Mouse (Mus musculus): ENCODE data around the gene Tap1. TPM values are rescaled to one million over a fixed set of nuclear protein-coding genes. Genes with fewer than 3 reads are reported as not detected.
"Not testable (repeated sequence)": the region's sequence is repeated elsewhere in the genome, so short reads cannot be mapped to it uniquely, and the experiment has no call there.

Gene Tap1
- 1 to 10 TPM; 2.6 to 3.8 TPM for total RNA-seq (2021)
- long read RNA-seq, experiment 1, transcript Tap1-206 (11 exons, 2,953 nt), result major isoform, 6 of 8 reads
- long read RNA-seq, experiment 1, partial matches to known transcripts, result 1 of 8 reads
- long read RNA-seq, experiment 1, other reads (novel, unspliced or antisense), result 1 of 8 reads
- long read RNA-seq, experiment 2, partial matches to known transcripts, result 0 of 3 reads
- long read RNA-seq, experiment 2, other reads (novel, unspliced or antisense), result 0 of 3 reads

- peak; percentile 97 for DNase-seq
These were observed at the start of gene Tap1, which contains the start of gene Psmb9 for GRCm38 (mm10) chr17:34187261-34187916. Gene Tap1 (plus strand): TSS chr17:34187553. Gene Psmb9 (minus strand): TSS chr17:34187764.

- no peak for DNase-seq
These were observed 49.8 kb upstream of the Tap1 start for GRCm38 (mm10) chr17:34137601-34138000.

GRCm38 (mm10) chr17:34138655-34139054 lies 48.7 kb upstream of the Tap1 start:
- DNase-seq, result no peak

- no peak for DNase-seq
These were observed 47.9 kb upstream of the Tap1 start for GRCm38 (mm10) chr17:34139416-34139815.

DNA sequence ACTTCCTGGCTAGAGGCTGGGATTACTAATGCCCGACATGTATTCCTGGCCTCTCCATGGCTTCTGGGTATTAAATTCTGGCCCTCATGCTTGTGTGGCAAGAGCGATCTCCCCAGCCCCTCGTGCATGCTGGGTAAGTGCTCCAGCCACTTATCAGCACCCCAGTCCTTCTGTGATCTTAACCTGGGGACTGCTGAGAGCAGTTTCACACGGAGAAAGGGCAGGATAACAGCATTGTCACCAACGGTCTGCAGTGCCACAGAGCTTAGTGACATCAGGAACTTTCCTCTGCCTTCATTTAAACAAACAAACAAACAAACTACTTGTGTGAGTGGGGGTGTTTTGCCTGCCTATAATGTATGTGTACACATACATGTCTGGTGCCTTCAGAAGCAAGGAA lies 47.1 kb upstream of the Tap1 start:
- no peak for DNase-seq

- DNase-seq, result no peak
These were observed 45.9 kb upstream of the Tap1 start for GRCm38 (mm10) chr17:34141448-34141847.

DNA sequence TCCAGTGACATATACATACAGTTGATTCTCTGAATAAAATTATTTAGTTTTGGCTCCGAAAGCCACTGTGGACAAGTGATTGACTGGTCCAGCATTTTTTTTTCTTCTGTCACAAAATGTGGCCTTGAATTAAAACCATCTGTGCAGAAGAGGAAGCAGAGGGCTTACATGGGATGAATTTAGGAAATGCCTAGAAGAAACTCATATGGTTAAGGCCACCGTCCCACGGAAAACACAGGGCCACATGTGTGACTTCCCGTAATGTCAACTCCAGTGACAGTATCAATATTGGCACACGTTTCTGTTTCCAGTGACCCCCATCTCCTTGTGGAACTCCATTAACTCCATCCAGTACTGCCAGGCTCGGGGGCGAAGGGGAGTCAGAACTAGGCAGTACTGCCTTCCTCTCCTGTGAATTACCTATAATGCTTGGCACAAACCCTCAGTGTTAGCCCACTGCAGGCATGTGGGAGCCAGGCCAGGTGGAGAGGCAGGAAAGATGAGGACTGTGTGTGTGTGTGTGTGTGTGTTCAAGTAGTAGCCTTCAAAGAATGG lies 44.8 kb upstream of the Tap1 start:
- DNase-seq, result no peak

GRCm38 (mm10) chr17:34143033-34143432 lies 44.3 kb upstream of the Tap1 start, which contains the start of gene H2-DMb2:
Gene H2-DMb2 (plus strand): TSS chr17:34143307.
- DNase-seq, result peak; percentile 32

DNA sequence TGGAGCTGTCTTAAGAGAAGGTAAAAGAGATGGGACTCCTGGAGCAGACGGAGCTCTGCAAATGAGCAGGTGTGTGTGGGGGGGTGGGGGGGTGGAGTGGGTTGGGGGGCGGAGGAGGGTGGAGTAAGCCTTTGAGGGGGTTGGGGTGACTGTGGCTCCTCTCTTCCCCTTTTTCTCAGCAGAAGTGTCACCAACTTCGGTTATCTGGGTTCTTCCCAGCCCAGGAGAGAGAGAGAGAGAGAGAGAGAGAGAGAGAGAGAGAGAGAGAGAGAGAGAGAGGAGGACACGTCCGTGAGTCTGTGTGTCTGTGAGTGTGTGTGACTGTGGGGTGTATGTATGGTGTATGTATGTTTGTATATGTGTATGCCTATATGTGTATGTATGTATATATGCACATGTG lies 43.9 kb upstream of the Tap1 start:
- no peak for DNase-seq

- not testable (repeated sequence) for DNase-seq
These were observed 43.1 kb upstream of the Tap1 start for GRCm38 (mm10) chr17:34144221-34144620.

DNA sequence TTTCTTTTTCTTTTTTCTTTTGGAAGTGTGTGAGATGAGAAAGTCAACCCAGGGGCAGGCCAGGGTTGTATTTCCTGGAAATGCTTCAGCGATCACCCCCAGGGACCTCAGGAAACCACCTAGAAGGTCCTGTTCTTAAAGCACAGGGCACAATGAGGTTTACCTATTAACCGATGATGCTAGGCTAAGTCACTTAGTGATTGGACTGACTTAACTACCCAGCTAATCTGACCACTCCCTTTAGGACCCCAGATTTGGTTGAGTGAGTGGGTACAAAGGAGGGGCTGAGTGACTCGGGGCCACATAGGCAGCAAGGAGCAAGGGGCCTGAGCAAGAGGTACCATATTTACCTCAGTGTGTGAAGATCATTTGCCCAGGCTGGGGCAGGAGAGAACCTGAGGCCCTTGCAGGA lies 42.4 kb upstream of the Tap1 start:
- no peak for DNase-seq

DNA sequence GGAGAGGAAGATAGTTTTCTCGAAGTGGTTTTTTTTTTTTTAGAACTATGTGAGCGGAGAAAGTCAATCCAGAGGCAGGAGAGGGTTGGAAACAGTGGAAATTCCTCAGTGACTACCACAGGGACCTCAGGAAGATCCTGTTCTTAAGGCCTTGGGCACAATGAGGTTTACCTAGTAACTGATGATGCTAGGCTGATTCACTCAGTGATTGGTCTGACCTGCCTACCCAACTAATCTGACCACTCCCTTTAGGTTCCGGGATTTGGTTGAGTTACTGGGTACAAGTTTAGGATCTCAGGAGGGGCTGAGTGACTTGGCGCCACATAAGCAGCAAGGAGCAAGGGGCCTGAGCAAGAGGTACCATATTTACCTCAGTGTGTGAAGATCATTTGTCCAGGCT lies 34.4 kb upstream of the Tap1 start, which contains the start of gene H2-DMb1:
TSS of gene H2-DMb1 (plus strand) at position 150 of the 400 bp plus-strand sequence.
- no peak for DNase-seq

GRCm38 (mm10) chr17:34155534-34155933 lies 31.8 kb upstream of the Tap1 start:
- DNase-seq, result no peak

GRCm38 (mm10) chr17:34164202-34164895 lies 23.0 kb upstream of the Tap1 start:
- DNase-seq, result no peak

GRCm38 (mm10) chr17:34165033-34165730 lies 22.2 kb upstream of the Tap1 start:
- no peak for DNase-seq

DNA sequence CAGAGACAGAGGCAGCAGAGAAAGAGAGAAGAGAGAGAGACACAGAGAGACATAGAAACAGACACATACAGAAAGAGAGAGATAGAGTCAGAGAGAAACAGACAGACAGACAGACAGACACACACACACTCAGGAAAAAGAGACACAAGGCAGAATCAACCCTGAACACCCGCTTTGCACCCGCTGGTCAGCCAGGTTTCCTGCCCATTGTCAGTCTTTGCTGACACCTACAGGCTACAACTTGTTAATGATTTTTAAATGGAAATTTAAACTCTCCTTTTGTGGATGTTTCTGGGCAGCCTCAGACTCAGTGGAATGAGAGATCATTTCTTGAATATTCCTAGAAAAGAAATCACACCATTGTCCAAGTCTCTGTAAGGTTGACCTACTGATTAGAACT lies 18.1 kb upstream of the Tap1 start:
- peak; percentile 29 for DNase-seq

GRCm38 (mm10) chr17:34170487-34170876 lies 16.9 kb upstream of the Tap1 start:
- DNase-seq, result no peak

GRCm38 (mm10) chr17:34170877-34171498 lies 16.4 kb upstream of the Tap1 start:
- DNase-seq, result peak; percentile 82

DNA sequence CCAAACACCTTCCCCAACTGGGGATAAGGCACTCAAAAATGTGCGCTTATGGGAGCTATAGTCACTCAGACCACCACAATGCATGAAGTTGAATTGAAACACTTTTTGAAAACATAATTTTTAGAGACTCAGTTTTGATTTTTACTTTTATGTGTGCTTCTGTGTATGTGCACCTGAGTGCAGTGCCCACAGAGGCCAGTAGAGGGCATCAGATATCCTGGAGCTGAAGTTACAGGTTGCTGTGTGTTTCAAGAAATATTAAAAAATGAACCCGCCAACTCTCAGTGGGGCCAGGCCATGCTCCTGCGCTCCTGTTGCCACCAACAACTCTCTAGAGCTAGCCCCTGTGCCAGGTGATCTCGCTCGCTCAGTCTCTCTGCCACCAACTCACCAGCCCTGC lies 14.8 kb upstream of the Tap1 start:
- DNase-seq, result no peak

DNA sequence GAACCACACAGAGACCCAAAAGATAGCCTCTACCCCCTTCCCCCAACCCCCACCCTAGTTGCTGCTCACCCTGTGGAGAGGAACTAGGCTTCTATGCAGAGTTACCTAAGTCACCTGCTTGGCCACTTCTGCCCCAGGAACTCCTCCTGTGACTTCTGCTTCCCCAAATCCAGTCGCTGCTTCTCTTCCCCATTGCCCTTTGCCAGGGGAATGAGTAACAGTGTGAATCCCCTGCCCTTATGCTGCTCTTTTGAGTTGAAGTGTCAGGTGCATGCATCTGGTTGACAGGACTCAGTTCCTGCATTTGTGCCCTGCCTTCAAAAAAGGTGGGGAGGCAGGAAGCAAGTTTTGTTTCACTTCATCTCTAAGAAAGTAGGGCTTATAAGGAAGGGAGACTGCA lies 13.3 kb upstream of the Tap1 start:
- no peak for DNase-seq

DNA sequence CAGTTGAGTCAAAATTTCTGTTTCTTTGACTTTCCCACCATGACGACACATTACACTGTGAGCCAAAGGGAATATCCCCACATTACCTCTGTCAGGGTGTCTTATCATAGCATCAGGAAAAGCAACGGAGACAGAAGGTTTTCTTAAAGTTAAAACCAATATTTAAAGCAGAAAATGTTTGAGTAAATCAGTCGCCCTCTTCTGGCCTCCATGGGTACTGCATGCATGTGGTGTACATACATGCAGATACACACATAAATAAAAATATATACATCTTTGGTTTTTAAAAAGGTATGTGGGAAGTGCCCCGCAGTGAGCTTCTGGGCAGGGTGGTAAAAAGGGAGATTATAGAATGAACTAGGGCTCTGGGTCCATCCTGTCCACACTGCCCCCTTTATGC lies 10.2 kb upstream of the Tap1 start:
- no peak for DNase-seq

DNA sequence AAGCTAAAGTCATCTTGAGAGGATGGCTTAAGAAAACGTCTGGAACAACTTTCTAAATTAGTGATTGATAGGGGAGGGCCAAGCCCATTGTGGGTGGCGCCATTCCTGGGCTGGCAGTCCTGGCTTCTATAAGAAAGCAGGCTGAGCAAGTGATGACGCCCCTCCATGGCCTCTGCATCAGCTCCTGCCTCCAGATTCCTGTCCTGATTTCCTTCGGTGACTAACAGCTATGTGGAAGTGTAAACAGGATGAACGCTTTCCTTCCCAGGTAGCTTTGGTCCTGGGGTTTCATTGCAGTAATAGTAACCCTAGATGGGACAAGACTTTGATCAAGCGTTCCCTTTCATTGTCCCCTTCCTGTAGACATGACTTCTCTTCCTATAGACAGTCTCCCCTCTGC lies 8.3 kb upstream of the Tap1 start:
- no peak for DNase-seq

All from gastrocnemius, postnatal 10 days (tissue).